Mouse (Mus musculus): ENCODE data around the gene Prrg3. TPM values are rescaled to one million over a fixed set of nuclear protein-coding genes. Genes with fewer than 3 reads are reported as not detected.

The Prrg3 gene
- total RNA-seq (2023) = not detected

GRCm38 (mm10) chrX:71962073-71963051 is at the start of gene Prrg3:
TSS of gene Prrg3 (plus strand) at chrX:71962624.

GRCm38 (mm10) chrX:71972686-71973085 is 10.3 kb downstream of the Prrg3 start, which contains the start of gene Fate1:
TSS of gene Fate1 (plus strand) at chrX:71972986.

GRCm38 (mm10) chrX:71991549-71991948 is 29.1 kb downstream of the Prrg3 start, which contains the start of gene Cnga2:
TSS of gene Cnga2 (plus strand) at chrX:71991849.

Other genes with a start within 250 kb of the Prrg3 start
- gene Vma21, start 146.7 kb upstream of the Prrg3 start, total RNA-seq (2023) = 10 to 100 TPM; 11.3 to 12.2 TPM
- not detected for gene Gm1141, start 41.6 kb upstream of the Prrg3 start, total RNA-seq (2023)
- gene Fate1, start 10.4 kb downstream of the Prrg3 start, total RNA-seq (2023) = not detected
- gene Cnga2, start 29.2 kb downstream of the Prrg3 start, total RNA-seq (2023) = not detected

All from neutrophil, adult 59 days (primary cell).